Mouse (Mus musculus) forebrain, embryonic 16.5 days (tissue): ENCODE results near the gene Zbtb8b. TPM values are rescaled to one million over a fixed set of nuclear protein-coding genes. Genes with fewer than 3 reads are reported as not detected.
"Not testable (repeated sequence)": the region's sequence is repeated elsewhere in the genome, so short reads cannot be mapped to it uniquely, and the experiment has no call there.

Experiments used
- ATAC-seq: fragments of 200-750 bp; cut with Nextera tagmentation; 2 replicates; pipeline ENCODE4 v1.8.0; 2017; ENCODE audit warnings: mild to moderate bottlenecking, moderate library complexity
- H3K27ac ChIP-seq: fragments of 300-500 bp; sonication (generic); 2 replicates; pipeline ENCODE4 v1.5.1; 2014; ENCODE audit warnings: low read length, control low read depth
- H3K27me3 ChIP-seq: fragments of 300-500 bp; sonication (generic); replicated peaks from 2 replicates; pipeline ENCODE4 v1.6.1; 2014; ENCODE audit warnings: low read length; ENCODE audit not compliant: control insufficient read depth, insufficient read depth
- H3K36me3 ChIP-seq: fragments of 300-500 bp; sonication (generic); 2 replicates; pipeline ENCODE4 v1.6.1; 2014; ENCODE audit not compliant: control insufficient read depth, insufficient read depth
- H3K4me1 ChIP-seq: fragments of 300-500 bp; sonication (generic); replicated peaks from 2 replicates; pipeline ENCODE4 v1.6.1; 2014; ENCODE audit warnings: low read length; ENCODE audit not compliant: control insufficient read depth, insufficient read depth
- H3K4me2 ChIP-seq: fragments of 300-500 bp; sonication (generic); 2 replicates; pipeline ENCODE4 v1.6.1; 2014; ENCODE audit warnings: mild to moderate bottlenecking, low read length, control low read depth
- H3K4me3 ChIP-seq: fragments of 300-500 bp; sonication (generic); replicated peaks from 2 replicates; pipeline ENCODE4 v1.5.1; 2014; ENCODE audit warnings: mild to moderate bottlenecking, low read length, control low read depth
- H3K9ac ChIP-seq: fragments of 300-500 bp; sonication (generic); replicated peaks from 2 replicates; pipeline ENCODE4 v1.6.1; 2014; ENCODE audit warnings: low read depth, low read length, control low read depth
- H3K9me3 ChIP-seq: fragments of 300-500 bp; sonication (generic); 2 replicates; pipeline ENCODE4 v1.6.1; 2016; ENCODE audit warnings: low read length; ENCODE audit not compliant: control insufficient read depth
- WGBS: fragments of 180-500 bp; shearing (Covaris S2); extraction: QIAGEN DNeasy Blood & Tissue Kit; methylation state at CpG from one replicate; pipeline ENCODE4 v1.1.7; 2014; 5-methylcytosine and 5-hydroxymethylcytosine counted together
- polyA plus RNA-seq: library from polyadenylated mRNA; unstranded; fragments of >200 nt; fragmentation: Nextera tagmentation; extraction: Ambion mirVana; gene quantifications from 2 replicates; pipeline ENCODE4 v1.2.1, GENCODE M21; 2015

Zbtb8b gene
- polyA plus RNA-seq, 1 experiment from 2014 or later, result 9.9 TPM

DNA sequence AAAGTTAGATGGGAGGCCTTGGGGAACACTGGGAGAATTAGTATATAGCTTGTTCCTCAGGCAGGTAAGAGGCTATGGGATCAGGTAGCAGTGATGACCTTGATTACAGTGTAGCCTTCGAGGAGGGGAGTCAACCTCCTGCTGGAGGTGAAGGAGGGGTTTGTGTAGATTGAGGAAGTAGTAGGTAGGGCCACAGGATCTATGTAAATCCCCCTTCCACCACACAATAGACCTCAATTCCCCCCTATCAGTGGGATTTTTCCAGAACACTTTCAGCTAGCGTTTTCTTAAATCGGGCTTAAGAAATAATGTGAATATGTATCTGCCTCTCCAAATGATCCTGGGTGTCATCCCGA lies 20.2 kb upstream of the Zbtb8b start:
- WGBS, result 0% methylated on average over 4 of the region's 4 CpGs
- peak overlapping the region; percentile 79 for H3K9ac ChIP-seq
- peaks cover 14% of the 10 kb centered on the region for H3K4me1 ChIP-seq
- peak overlapping the region; percentile 96 for H3K27ac ChIP-seq
- H3K4me3 ChIP-seq, result peak overlapping the region; percentile 84
- H3K4me2 ChIP-seq, result peak overlapping the region; percentile 52
- H3K27me3 ChIP-seq, result no peaks in the 10 kb centered on the region
- H3K36me3 ChIP-seq, result peaks cover 8% of the 10 kb centered on the region
- H3K9me3 ChIP-seq, result no peaks in the 10 kb centered on the region
- ATAC-seq, result peak; percentile 11

DNA sequence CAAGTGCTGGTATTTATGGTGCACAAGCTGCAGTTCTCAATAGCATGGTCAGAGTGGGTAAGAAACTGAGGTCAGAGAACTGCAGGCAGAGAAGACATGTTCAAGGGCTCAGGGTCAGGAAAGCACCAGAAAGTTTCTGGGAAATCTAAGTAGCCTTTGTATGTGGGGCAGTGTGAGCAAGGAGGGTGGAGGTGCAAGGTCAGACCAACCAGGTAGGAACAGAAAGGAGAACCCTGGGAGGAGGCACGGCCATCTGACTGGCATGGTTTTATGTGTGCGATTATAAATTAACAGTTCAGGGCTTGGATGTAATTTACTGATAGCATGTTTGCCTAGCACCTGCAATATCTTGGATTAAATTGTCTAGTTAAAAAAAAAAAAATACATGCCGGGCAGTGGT lies 19.1 kb upstream of the Zbtb8b start:
- Histone ChIP-seq H3K4me2 (no peak overlapping the region), H3K4me3 (no peak overlapping the region), H3K27me3 (no peaks in the 10 kb centered on the region), H3K4me1 (peaks cover 14% of the 10 kb centered on the region), H3K9me3 (no peaks in the 10 kb centered on the region), H3K9ac (no peak overlapping the region), H3K27ac (no peak overlapping the region), H3K36me3 (no peaks in the 10 kb centered on the region)
- ATAC-seq, result no peak
- WGBS, result 93% methylated on average over 3 of the region's 3 CpGs

DNA sequence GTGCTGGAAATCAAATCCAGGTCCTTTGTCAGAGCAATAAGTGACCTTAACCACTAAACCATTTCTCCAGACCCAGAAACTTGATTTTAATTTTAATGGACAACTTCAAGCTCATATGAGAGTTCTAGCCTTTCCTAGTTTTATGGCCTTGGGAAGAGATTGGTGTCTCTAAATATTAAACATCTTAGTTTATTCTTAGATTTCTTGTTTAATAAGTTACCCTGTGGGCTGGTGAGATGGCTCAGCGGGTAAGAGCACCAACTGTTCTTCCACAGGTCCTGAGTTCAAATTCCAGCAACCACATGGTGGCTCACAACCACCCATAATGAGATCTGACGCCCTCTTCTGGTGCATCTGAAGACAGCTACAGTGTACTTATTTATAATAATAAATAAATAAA lies 16.7 kb upstream of the Zbtb8b start:
- H3K36me3 ChIP-seq, H3K9me3 ChIP-seq, H3K4me2 ChIP-seq, H3K4me3 ChIP-seq, H3K9ac ChIP-seq, H3K27me3 ChIP-seq, H3K4me1 ChIP-seq, ATAC-seq, H3K27ac ChIP-seq: not testable (repeated sequence)
- WGBS, result 65% methylated on average over 2 of the region's 2 CpGs

DNA sequence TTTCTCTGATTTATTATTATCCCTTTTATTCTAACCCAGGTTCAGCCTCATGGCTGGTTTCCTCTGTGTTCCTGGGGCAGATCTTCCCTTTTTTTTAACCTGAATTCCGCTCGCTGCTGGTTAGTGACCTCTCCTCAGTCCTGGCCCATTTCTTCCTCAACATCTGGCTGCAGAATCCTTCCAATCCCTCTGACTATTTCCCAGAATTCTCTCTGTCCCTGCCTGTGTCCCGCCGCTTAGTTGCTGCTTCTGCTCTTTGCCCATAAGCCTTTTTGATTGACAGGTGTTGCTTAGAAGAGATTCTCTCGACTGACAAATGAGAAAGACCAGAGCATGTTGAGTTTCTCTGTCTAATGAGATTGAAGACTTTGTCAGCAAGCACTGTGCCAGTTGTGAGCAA lies 15.5 kb upstream of the Zbtb8b start:
- Histone ChIP-seq H3K4me3 (no peak overlapping the region), H3K27ac (no peak overlapping the region), H3K36me3 (no peaks in the 10 kb centered on the region), H3K9ac (no peak overlapping the region), H3K4me1 (peaks cover 3% of the 10 kb centered on the region; the same call in 1 of the 2 replicates), H3K27me3 (no peaks in the 10 kb centered on the region), H3K4me2 (no peak overlapping the region), H3K9me3 (no peaks in the 10 kb centered on the region)
- 54% methylated on average over 5 of the region's 5 CpGs for WGBS
- no peak for ATAC-seq

DNA sequence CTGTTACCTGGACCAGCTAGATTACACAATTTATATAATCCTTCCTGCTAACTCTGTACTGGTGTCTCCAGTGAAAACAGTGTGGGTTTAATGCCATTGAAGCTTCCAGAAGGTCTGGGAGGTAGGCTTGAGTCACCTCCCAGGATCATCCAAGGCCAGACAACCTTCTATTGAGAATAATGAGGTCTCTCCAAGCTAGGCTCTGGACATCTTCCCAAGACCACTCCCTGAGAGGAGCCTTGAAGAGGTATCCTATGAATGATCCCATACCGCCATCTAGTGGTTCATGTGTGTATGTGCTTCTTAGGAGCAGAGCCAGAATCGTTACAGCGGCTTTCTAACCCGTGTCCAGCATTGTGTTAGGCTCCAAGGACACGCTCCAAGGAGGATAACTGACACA lies 14.6 kb upstream of the Zbtb8b start:
- H3K9ac ChIP-seq, result no peak overlapping the region

GRCm38 (mm10) chr4:129451471-129452169 lies 11.0 kb upstream of the Zbtb8b start:
- 83% methylated on average over 15 of the region's 15 CpGs for WGBS

More for the DNA sequence above, 14.6 kb upstream of the Zbtb8b start:
- H3K4me1 ChIP-seq, result no peaks in the 10 kb centered on the region
- WGBS, result 2% methylated on average over 5 of the region's 5 CpGs
- H3K4me3 ChIP-seq, result no peak overlapping the region
- peak; percentile 77 for ATAC-seq
- H3K27me3 ChIP-seq, result no peaks in the 10 kb centered on the region
- H3K9me3 ChIP-seq, result no peaks in the 10 kb centered on the region
- no peaks in the 10 kb centered on the region for H3K36me3 ChIP-seq
- H3K4me2 ChIP-seq, result no peak overlapping the region
- no peak overlapping the region for H3K27ac ChIP-seq

GRCm38 (mm10) chr4:129450851-129451250 lies 10.2 kb upstream of the Zbtb8b start:
- Histone ChIP-seq H3K36me3 (no peaks in the 10 kb centered on the region), H3K4me1 (no peaks in the 10 kb centered on the region), H3K27ac (no peak overlapping the region), H3K4me2 (no peak overlapping the region), H3K4me3 (no peak overlapping the region), H3K9ac (no peak overlapping the region), H3K27me3 (no peaks in the 10 kb centered on the region), H3K9me3 (no peaks in the 10 kb centered on the region)
- WGBS, result 71% methylated on average over 2 of the region's 2 CpGs
- no peak for ATAC-seq

More at GRCm38 (mm10) chr4:129451471-129452169, 11.0 kb upstream of the Zbtb8b start:
- no peak overlapping the region for H3K4me3 ChIP-seq
- H3K27me3 ChIP-seq, result no peaks in the 10 kb centered on the region
- no peaks in the 10 kb centered on the region for H3K9me3 ChIP-seq
- no peak overlapping the region for H3K4me2 ChIP-seq
- no peak overlapping the region for H3K27ac ChIP-seq
- no peak for ATAC-seq
- H3K9ac ChIP-seq, result no peak overlapping the region
- H3K4me1 ChIP-seq, result no peaks in the 10 kb centered on the region
- H3K36me3 ChIP-seq, result no peaks in the 10 kb centered on the region

- no peak for ATAC-seq
- H3K4me2 ChIP-seq, result no peak overlapping the region
- 90% methylated on average over 6 of the region's 6 CpGs for WGBS
- no peaks in the 10 kb centered on the region for H3K27me3 ChIP-seq
- no peaks in the 10 kb centered on the region for H3K4me1 ChIP-seq
- H3K9ac ChIP-seq, result no peak overlapping the region
- no peak overlapping the region for H3K27ac ChIP-seq
- no peak overlapping the region for H3K4me3 ChIP-seq
- H3K36me3 ChIP-seq, result no peaks in the 10 kb centered on the region
- no peaks in the 10 kb centered on the region for H3K9me3 ChIP-seq
These were observed 8.1 kb upstream of the Zbtb8b start for GRCm38 (mm10) chr4:129448713-129449112.

GRCm38 (mm10) chr4:129447778-129448563 lies 7.3 kb upstream of the Zbtb8b start:
- no peaks in the 10 kb centered on the region for H3K9me3 ChIP-seq
- no peak overlapping the region for H3K4me3 ChIP-seq
- no peaks in the 10 kb centered on the region; the same call in 1 of the 2 replicates for H3K27me3 ChIP-seq
- WGBS, result 79% methylated on average over 11 of the region's 11 CpGs
- H3K27ac ChIP-seq, result no peak overlapping the region
- H3K9ac ChIP-seq, result no peak overlapping the region
- ATAC-seq, result no peak
- H3K4me2 ChIP-seq, result no peak overlapping the region
- no peaks in the 10 kb centered on the region for H3K4me1 ChIP-seq
- H3K36me3 ChIP-seq, result no peaks in the 10 kb centered on the region
